Mouse (Mus musculus): ENCODE results near the gene Atf7.

- TF ChIP-seq CTCF (IDR thresholded peaks at IDR 0.05; ENCODE audit: low read depth) (peak; percentile 94), EP300 (IDR thresholded peaks at IDR 0.05; ENCODE audit: low read depth) (no peak)
These were observed 100.3 kb downstream of the Atf7 start, which contains the start of gene Npff for GRCm38 (mm10) chr15:102524892-102525485.

Data from heart, postnatal 0 days (tissue).